Mouse (Mus musculus): Measurements from ENCODE around the gene Ddx60. TPM values are rescaled to one million over a fixed set of nuclear protein-coding genes. Genes with fewer than 3 reads are reported as not detected.
A peak's percentile ranks its signal among the peaks of the same experiment; 100 is the strongest.

Ddx60 gene
- total RNA-seq, 2 experiments from 2014 or later: 1.00 to 1.7 TPM

- no peak for DNase-seq
- intact Hi-C loops (cut with DNase I): no loop called here
These were observed 57.1 kb downstream of the Ddx60 start for GRCm38 (mm10) chr8:61984941-61985340.

- peak; percentile 4 to 9 for DNase-seq
- intact Hi-C loops (cut with DNase I): no loop called here
These were observed 58.0 kb downstream of the Ddx60 start for GRCm38 (mm10) chr8:61985703-61986475.

DNA sequence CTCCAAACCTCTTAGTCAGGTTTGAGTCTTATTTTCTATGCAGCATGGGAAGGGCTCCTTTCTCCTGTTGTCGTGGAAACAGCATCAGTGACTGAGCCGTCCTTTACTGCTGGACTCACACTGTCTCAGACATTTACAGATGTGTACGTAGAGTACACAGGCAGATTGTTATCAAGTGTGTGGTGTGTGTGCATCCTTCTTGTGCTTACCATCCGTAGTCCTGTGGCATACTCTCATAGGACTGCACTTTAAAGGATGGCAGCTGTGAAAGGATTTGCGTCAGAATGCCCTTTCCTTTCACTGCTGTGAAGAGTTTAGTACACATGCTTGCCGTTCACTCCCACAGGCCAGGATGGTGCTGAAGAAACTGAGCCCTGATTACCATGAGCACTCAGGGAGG is 61.6 kb downstream of the Ddx60 start:
- DNase-seq: no peak
- intact Hi-C loops (cut with DNase I): no loop called here

DNA sequence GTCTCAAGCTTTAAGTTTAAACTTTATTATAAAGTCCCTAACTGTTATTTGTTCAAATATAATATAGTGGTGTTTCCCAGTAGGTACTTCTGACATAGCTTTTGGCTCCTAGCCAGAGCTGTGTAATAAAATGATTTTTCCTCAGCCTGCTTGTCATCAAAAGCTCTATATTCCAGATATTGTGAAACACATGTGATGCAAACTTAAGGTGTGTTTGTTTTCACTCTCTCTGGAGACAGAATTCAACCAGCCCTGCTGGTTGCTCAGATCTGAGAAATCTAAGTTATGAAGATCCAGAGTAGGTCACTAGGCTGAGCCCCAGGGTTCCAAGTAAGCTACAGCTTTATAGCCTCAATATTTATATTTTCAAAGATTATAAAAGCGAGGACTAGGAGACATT is 64.9 kb downstream of the Ddx60 start:
- intact Hi-C loops (cut with DNase I): no loop called here
- no peak for DNase-seq

- intact Hi-C loops (cut with DNase I): no loop called here
- DNase-seq: no peak
These were observed 69.2 kb downstream of the Ddx60 start for GRCm38 (mm10) chr8:61997125-61997524.

GRCm38 (mm10) chr8:62014166-62014565 is 86.3 kb downstream of the Ddx60 start:
- intact Hi-C loops (cut with DNase I): no loop called here
- DNase-seq: no peak

- intact Hi-C loops (cut with DNase I): no loop called here
These were observed 86.7 kb downstream of the Ddx60 start for GRCm38 (mm10) chr8:62014582-62014981.

GRCm38 (mm10) chr8:62034351-62034750 is 106.5 kb downstream of the Ddx60 start:
- peak; percentile 2 to 16 for DNase-seq
- intact Hi-C loops (cut with DNase I): loop anchor here (10.0 kb wide), 1 partner anchor 500 kb away; no protein-coding TSS in a partner anchor

More at GRCm38 (mm10) chr8:62014582-62014981, 86.7 kb downstream of the Ddx60 start:
- DNase-seq: no peak

DNA sequence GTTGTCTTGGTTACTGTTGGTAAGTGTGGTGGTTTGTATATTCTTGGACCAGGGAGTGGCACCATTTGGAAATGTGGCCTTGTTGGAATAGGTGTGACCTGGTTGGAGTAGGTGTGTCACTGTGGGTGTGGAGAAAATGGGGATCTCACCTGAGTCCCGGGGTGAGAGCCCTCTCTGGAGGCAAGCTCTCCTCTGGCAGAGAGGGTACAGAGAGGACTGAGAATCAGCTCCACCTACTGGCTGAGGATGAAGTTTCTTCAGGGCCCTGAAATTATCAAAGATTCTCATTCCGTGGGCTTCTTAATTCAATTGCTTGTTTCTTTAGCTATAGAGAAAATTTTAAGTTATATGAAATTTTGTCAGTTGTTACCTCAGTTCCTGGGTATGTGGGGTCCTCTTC is 118.9 kb downstream of the Ddx60 start:
- peak; percentile 2 to 17 for DNase-seq
- intact Hi-C loops (cut with DNase I): no loop called here

DNA sequence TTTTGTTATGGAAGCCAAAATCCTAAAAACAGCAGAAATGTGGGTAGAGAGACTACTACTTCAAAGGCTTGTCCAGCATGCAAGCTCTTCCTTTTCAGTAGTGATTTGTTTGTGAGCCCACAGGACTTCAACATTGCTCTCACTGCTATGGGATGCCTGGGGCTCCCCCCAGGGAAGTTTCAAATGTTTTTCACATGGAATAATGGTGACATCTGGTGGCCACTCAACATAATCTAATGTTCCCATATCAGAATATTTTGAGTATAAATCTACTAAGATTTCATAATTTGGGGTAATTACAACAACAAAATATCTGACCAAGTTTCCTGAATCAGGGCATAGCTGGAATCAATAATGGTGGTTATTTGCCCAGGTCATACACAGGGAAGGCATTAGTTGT is 132.5 kb downstream of the Ddx60 start:
- intact Hi-C loops (cut with DNase I): no loop called here
- DNase-seq: peak in 1 of 2 experiments; percentile 25

GRCm38 (mm10) chr8:62068305-62068704 is 140.4 kb downstream of the Ddx60 start:
- DNase-seq: no peak
- intact Hi-C loops (cut with DNase I): no loop called here

GRCm38 (mm10) chr8:62080195-62080802 is 152.4 kb downstream of the Ddx60 start:
- DNase-seq: peak in 1 of 2 experiments; percentile 3
- intact Hi-C loops (cut with DNase I): loop anchor here (2.0 kb wide), 1 partner anchor 1797 kb away; no protein-coding TSS in a partner anchor

DNA sequence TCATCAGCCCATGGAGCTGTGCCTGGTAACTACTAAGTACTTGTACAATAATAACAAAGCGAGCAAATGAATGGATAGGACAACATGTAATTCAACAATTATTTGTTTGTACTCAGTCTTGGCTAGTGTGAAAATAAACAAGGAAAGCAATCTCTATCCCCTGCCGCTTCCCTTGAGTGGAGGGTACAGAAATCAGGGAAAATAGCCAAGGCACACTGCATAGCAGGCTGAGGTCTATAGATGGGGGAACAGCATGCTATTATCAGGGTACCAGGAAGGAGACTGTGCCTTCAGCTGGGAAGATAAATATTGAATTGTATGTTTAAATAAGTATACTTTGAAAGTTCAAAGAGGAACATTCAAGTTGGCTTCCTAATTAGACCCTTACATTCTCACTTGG is 153.9 kb downstream of the Ddx60 start:
- no peak for DNase-seq
- intact Hi-C loops (cut with DNase I): loop anchor here (2.0 kb wide), 1 partner anchor 1795 kb away; no protein-coding TSS in a partner anchor

Other genes starting within 250 kb of the Ddx60 start
- 100 to 1,000 TPM; 263 to 269 TPM for gene Palld, start 25.4 kb upstream of the Ddx60 start, total RNA-seq (2021)
- gene Anxa10, start 195.1 kb downstream of the Ddx60 start, total RNA-seq (2021): not detected